Mouse (Mus musculus): ENCODE data around the gene Ndufaf1. TPM values are rescaled to one million over a fixed set of nuclear protein-coding genes. Genes with fewer than 3 reads are reported as not detected.

Gene Ndufaf1
- polyA plus RNA-seq (2017; shearing (Covaris generic)), result 9.8 TPM

GRCm38 (mm10) chr2:119662220-119663182 is at the start of gene Ndufaf1:
TSS of gene Ndufaf1 (minus strand) at chr2:119662827.

GRCm38 (mm10) chr2:119674525-119675214 is 12.0 kb upstream of the Ndufaf1 start, which contains the start of gene Rtf1:
TSS of gene Rtf1 (plus strand) at chr2:119675068.

GRCm38 (mm10) chr2:119618199-119618982 is 44.2 kb downstream of the Ndufaf1 start, which contains the start of the genes Nusap1 and Oip5:
TSS of gene Nusap1 (plus strand) at chr2:119618298.
TSS of gene Oip5 (minus strand) at chr2:119618469.

Other genes with a start within 250 kb of the Ndufaf1 start
- 6.4 TPM for gene Ino80, start 185.1 kb downstream of the Ndufaf1 start, polyA plus RNA-seq (2017; shearing (Covaris generic))
- gene Exd1, start 115.2 kb downstream of the Ndufaf1 start, polyA plus RNA-seq (2017; shearing (Covaris generic)), result 0.07 TPM
- gene Chp1, start 115.1 kb downstream of the Ndufaf1 start, polyA plus RNA-seq (2017; shearing (Covaris generic)), result 103 TPM
- 0.68 TPM for gene Nusap1, start 44.5 kb downstream of the Ndufaf1 start, polyA plus RNA-seq (2017; shearing (Covaris generic))
- 0.93 TPM for gene Oip5, start 44.4 kb downstream of the Ndufaf1 start, polyA plus RNA-seq (2017; shearing (Covaris generic))
- gene Rtf1, start 12.2 kb upstream of the Ndufaf1 start, polyA plus RNA-seq (2017; shearing (Covaris generic)), result 94.2 TPM
- 0.25 TPM for gene Itpka, start 79.5 kb upstream of the Ndufaf1 start, polyA plus RNA-seq (2017; shearing (Covaris generic))
- gene Ltk, start 97.6 kb upstream of the Ndufaf1 start, polyA plus RNA-seq (2017; shearing (Covaris generic)), result not detected
- 28.7 TPM for gene Rpap1, start 124.7 kb upstream of the Ndufaf1 start, polyA plus RNA-seq (2017; shearing (Covaris generic))
- 3.2 TPM for gene Tyro3, start 134.9 kb upstream of the Ndufaf1 start, polyA plus RNA-seq (2017; shearing (Covaris generic))
- 46.6 TPM for gene Mga, start 234.4 kb upstream of the Ndufaf1 start, polyA plus RNA-seq (2017; shearing (Covaris generic))